Mouse (Mus musculus) MEL (cell line): ENCODE measurements at regions not wholly inside any gene's neighbourhood (a gene's known extent, or its start where the extent isn't known, plus 50 kb on each side); places are given as distances from the start of the nearest gene placed in this dataset.

ENCODE experiments used
- CTCF ChIP-seq, 3 experiments: IDR thresholded peaks in 2 of 3; conservative IDR thresholded peaks in 1 of 3; 2 replicates each; pipeline ENCODE4 v1.5.1; 2011 to 2012; ENCODE audit warnings: low read length in 3 of 3, low read depth in 2 of 3, mild to moderate bottlenecking in 2 of 3, improper control_type of control experiment in 1 of 3, inconsistent platforms in 1 of 3, mixed read lengths in 1 of 3, moderate library complexity in 1 of 3; ENCODE audit not compliant: control insufficient read depth in 1 of 3, insufficient read depth in 1 of 3, poor library complexity in 1 of 3, severe bottlenecking in 1 of 3
- EP300 ChIP-seq, 2 experiments: IDR thresholded peaks; 2 replicates each; pipeline ENCODE4 v1.6.1; 2011; ENCODE audit warnings: improper control_type of control experiment in 2 of 2, low read length in 2 of 2, low read depth in 1 of 2, mild to moderate bottlenecking in 1 of 2
- MAZ ChIP-seq: IDR thresholded peaks from 2 replicates; pipeline ENCODE4 v1.6.1; 2012; ENCODE audit warnings: low read depth, mild to moderate bottlenecking, inconsistent platforms, low read length, improper control_type of control experiment
- USF1 ChIP-seq: IDR thresholded peaks from 2 replicates; pipeline ENCODE4 v1.6.1; 2014; ENCODE audit warnings: low read depth, mild to moderate bottlenecking, inconsistent platforms, low read length, improper control_type of control experiment, moderate library complexity
- USF2 ChIP-seq, 2 experiments: IDR thresholded peaks; 2 replicates each; pipeline ENCODE4 v1.6.1; 2011 to 2012; ENCODE audit warnings: improper control_type of control experiment in 2 of 2, low read length in 2 of 2, borderline replicate concordance in 1 of 2, inconsistent platforms in 1 of 2, low read depth in 1 of 2, mild to moderate bottlenecking in 1 of 2; ENCODE audit not compliant: insufficient read depth in 1 of 2

- TF ChIP-seq MAZ (no peak), USF1 (no peak), EP300 (IDR thresholded peaks at IDR 0.05; ENCODE audit: low read depth in 1 of 2, low read length in 2 of 2) (no peak), USF2 (IDR thresholded peaks at IDR 0.05; ENCODE audit: borderline replicate concordance in 1 of 2, insufficient read depth in 1 of 2, low read depth in 1 of 2, low read length in 2 of 2) (no peak), CTCF (IDR thresholded peaks at IDR 0.05 in 2 of 3, conservative IDR thresholded peaks at IDR 0.05 in 1 of 3; ENCODE audit: control insufficient read depth in 1 of 3, insufficient read depth in 1 of 3, low read depth in 2 of 3, low read length in 3 of 3, poor library complexity in 1 of 3, severe bottlenecking in 1 of 3) (no peak)
Measured at GRCm38 (mm10) chr4:9218380-9218779, 979.5 kb upstream of the Car8 start.
